Mouse (Mus musculus) spleen, adult 2 months (tissue): ENCODE data around the gene Pik3cb.

Experiments
- CTCF ChIP-seq: fragments of 200-500 bp; IDR thresholded peaks from 2 replicates; pipeline ENCODE4 v1.5.1; 2011; ENCODE audit warnings: mild to moderate bottlenecking, inconsistent platforms; ENCODE audit not compliant: insufficient read depth, insufficient read length, insufficient replicate concordance; ENCODE audit errors: extremely low read depth
- POLR2A ChIP-seq: fragments of 200-500 bp; IDR thresholded peaks from 2 replicates; pipeline ENCODE4 v1.6.1; 2011; ENCODE audit warnings: low read depth, low read length, inconsistent platforms

DNA sequence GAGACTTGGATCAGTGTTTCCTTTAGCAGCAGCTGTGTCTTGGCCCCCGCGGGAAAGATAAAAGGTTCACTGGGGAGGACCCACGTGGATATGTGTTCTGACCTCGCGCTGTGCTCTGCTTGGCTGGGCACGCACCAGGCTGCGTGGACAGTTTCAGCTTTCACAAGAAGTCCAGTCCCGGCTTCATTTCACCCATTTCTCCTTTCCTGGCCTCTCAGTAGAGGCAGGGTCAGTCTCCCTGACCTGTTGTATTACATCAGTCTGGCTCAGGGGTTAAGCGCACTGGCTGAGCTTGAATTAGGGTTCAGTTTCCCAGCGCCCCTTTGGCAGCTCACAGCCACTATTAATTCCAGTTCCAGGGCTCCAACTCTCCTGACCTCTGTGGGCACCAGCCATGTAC lies 30.8 kb upstream of the Pik3cb start:
- no peak for TF ChIP-seq POLR2A
- TF ChIP-seq CTCF, result no peak
